Mouse (Mus musculus): ENCODE measurements around the gene Lrrc57. TPM values are rescaled to one million over a fixed set of nuclear protein-coding genes. Genes with fewer than 3 reads are reported as not detected.

Gene Lrrc57
- polyA plus RNA-seq, 1 experiment from 2014 or later = 22.9 TPM

DNA sequence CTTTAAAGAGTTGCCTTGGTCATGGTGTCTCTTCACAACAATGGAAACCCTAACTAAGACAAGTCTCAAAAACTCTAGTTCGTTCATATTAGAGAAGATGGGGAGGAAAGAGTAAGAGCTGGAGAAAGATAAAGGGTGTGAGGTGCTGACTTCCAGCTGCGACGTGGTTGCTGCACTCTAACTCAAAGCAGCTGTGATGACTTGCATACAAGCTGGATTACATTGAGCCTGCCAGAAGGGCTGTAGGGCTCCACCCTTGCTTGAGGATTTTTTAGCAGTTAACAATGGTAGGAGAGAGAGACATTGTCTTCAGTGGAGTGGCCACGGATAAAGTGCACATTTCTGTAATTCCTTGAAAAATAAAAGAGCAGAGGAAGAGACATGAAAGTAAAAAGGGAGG is 37.5 kb upstream of the Lrrc57 start:
- 63% methylated on average over 4 of the region's 4 CpGs for WGBS
- Histone ChIP-seq H3K36me3 (ENCODE audit: control insufficient read depth, insufficient read depth, low read length) (no peaks in the 10 kb centered on the region), H3K4me3 (ENCODE audit: control insufficient read depth in 1 of 2, insufficient read depth in 1 of 2, low read depth in 1 of 2, low read length in 2 of 2) (no peak overlapping the region), H3K4me2 (ENCODE audit: low read length) (no peak overlapping the region), H3K9me3 (ENCODE audit: control insufficient read depth, low read length) (no peaks in the 10 kb centered on the region), H3K27me3 (ENCODE audit: control insufficient read depth, insufficient read depth, low read length) (no peaks in the 10 kb centered on the region), H3K4me1 (ENCODE audit: control insufficient read depth in 2 of 2, insufficient read depth in 2 of 2, low read length in 2 of 2) (peaks cover 0 to 1% of the 10 kb centered on the region in 2 experiments; a peak in 1 of 4 replicates), H3K27ac (replicated peaks in 1 of 2; ENCODE audit: control insufficient read depth in 1 of 2, insufficient read depth in 1 of 2, low read depth in 2 of 2, low read length in 2 of 2) (no peak overlapping the region), H3K9ac (ENCODE audit: low read length) (no peak overlapping the region)
- no peak for ATAC-seq (ENCODE audit: insufficient number of reproducible peaks, insufficient read depth, low FRiP score, low read depth)

DNA sequence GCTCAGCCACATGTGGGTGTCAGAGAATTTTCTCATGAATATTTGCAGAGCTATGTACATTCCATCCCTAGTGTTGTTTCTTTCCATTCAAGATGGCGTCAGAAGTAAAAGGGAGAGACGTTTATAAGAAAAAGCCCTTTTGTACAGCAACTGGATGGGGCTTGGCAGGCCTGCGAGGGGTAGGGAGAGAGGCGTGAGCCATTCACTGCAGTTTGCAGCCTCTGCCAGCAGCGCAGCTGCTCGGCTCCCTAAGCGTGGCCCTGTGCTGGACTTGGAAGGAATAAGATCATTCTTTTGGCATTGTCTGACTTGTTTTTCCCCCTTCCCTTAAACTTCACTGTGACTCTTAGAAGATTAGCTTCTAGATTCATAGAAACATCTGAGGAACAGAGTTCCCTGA is 34.5 kb upstream of the Lrrc57 start:
- no peaks in the 10 kb centered on the region for H3K9me3 ChIP-seq (ENCODE audit: control insufficient read depth, low read length)
- no peaks in the 10 kb centered on the region for H3K27me3 ChIP-seq (ENCODE audit: control insufficient read depth, insufficient read depth, low read length)
- no peaks in the 10 kb centered on the region for H3K36me3 ChIP-seq (ENCODE audit: control insufficient read depth, insufficient read depth, low read length)
- 72% methylated on average over 7 of the region's 7 CpGs for WGBS
- peak overlapping the region in 1 of 2 experiments; percentile 64; a peak in 1 of 4 replicates for H3K27ac ChIP-seq (replicated peaks in 1 of 2; ENCODE audit: control insufficient read depth in 1 of 2, insufficient read depth in 1 of 2, low read depth in 2 of 2, low read length in 2 of 2)
- H3K4me3 ChIP-seq (ENCODE audit: control insufficient read depth in 1 of 2, insufficient read depth in 1 of 2, low read depth in 1 of 2, low read length in 2 of 2) = no peak overlapping the region
- H3K9ac ChIP-seq (ENCODE audit: low read length) = no peak overlapping the region
- H3K4me1 ChIP-seq (ENCODE audit: control insufficient read depth in 2 of 2, insufficient read depth in 2 of 2, low read length in 2 of 2) = no peaks in the 10 kb centered on the region
- H3K4me2 ChIP-seq (ENCODE audit: low read length) = no peak overlapping the region
- ATAC-seq (ENCODE audit: insufficient number of reproducible peaks, insufficient read depth, low FRiP score, low read depth) = no peak

GRCm38 (mm10) chr2:120640835-120641234 is 31.5 kb upstream of the Lrrc57 start:
- 85% methylated on average over 8 of the region's 8 CpGs for WGBS
- Histone ChIP-seq H3K4me3 (ENCODE audit: control insufficient read depth in 1 of 2, insufficient read depth in 1 of 2, low read depth in 1 of 2, low read length in 2 of 2) (no peak overlapping the region), H3K36me3 (ENCODE audit: control insufficient read depth, insufficient read depth, low read length) (no peaks in the 10 kb centered on the region)

GRCm38 (mm10) chr2:120631957-120632356 is 22.6 kb upstream of the Lrrc57 start:
- Histone ChIP-seq H3K4me3 (ENCODE audit: control insufficient read depth in 1 of 2, insufficient read depth in 1 of 2, low read depth in 1 of 2, low read length in 2 of 2) (no peak overlapping the region), H3K4me2 (ENCODE audit: low read length) (no peak overlapping the region), H3K9me3 (ENCODE audit: control insufficient read depth, low read length) (no peaks in the 10 kb centered on the region), H3K9ac (ENCODE audit: low read length) (no peak overlapping the region), H3K27ac (replicated peaks in 1 of 2; ENCODE audit: control insufficient read depth in 1 of 2, insufficient read depth in 1 of 2, low read depth in 2 of 2, low read length in 2 of 2) (peak overlapping the region in 1 of 2 experiments; percentile 25; a peak in 1 of 4 replicates), H3K27me3 (ENCODE audit: control insufficient read depth, insufficient read depth, low read length) (no peaks in the 10 kb centered on the region), H3K36me3 (ENCODE audit: control insufficient read depth, insufficient read depth, low read length) (peaks cover 21% of the 10 kb centered on the region), H3K4me1 (ENCODE audit: control insufficient read depth in 2 of 2, insufficient read depth in 2 of 2, low read length in 2 of 2) (peaks cover 0 to 14% of the 10 kb centered on the region in 2 experiments; a peak in 2 of 4 replicates)
- no peak for ATAC-seq (ENCODE audit: insufficient number of reproducible peaks, insufficient read depth, low FRiP score, low read depth)
- WGBS = 67% methylated on average over 4 of the region's 4 CpGs

More at GRCm38 (mm10) chr2:120640835-120641234, 31.5 kb upstream of the Lrrc57 start:
- no peaks in the 10 kb centered on the region for H3K27me3 ChIP-seq (ENCODE audit: control insufficient read depth, insufficient read depth, low read length)
- no peak overlapping the region for H3K4me2 ChIP-seq (ENCODE audit: low read length)
- no peaks in the 10 kb centered on the region for H3K9me3 ChIP-seq (ENCODE audit: control insufficient read depth, low read length)
- no peaks in the 10 kb centered on the region for H3K4me1 ChIP-seq (ENCODE audit: control insufficient read depth in 2 of 2, insufficient read depth in 2 of 2, low read length in 2 of 2)
- no peak for ATAC-seq (ENCODE audit: insufficient number of reproducible peaks, insufficient read depth, low FRiP score, low read depth)
- H3K9ac ChIP-seq (ENCODE audit: low read length) = no peak overlapping the region
- H3K27ac ChIP-seq (replicated peaks in 1 of 2; ENCODE audit: control insufficient read depth in 1 of 2, insufficient read depth in 1 of 2, low read depth in 2 of 2, low read length in 2 of 2) = no peak overlapping the region

GRCm38 (mm10) chr2:120631521-120631920 is 22.2 kb upstream of the Lrrc57 start:
- H3K9me3 ChIP-seq (ENCODE audit: control insufficient read depth, low read length) = no peaks in the 10 kb centered on the region
- H3K27ac ChIP-seq (replicated peaks in 1 of 2; ENCODE audit: control insufficient read depth in 1 of 2, insufficient read depth in 1 of 2, low read depth in 2 of 2, low read length in 2 of 2) = no peak overlapping the region
- peaks cover 0 to 14% of the 10 kb centered on the region in 2 experiments; a peak in 2 of 4 replicates for H3K4me1 ChIP-seq (ENCODE audit: control insufficient read depth in 2 of 2, insufficient read depth in 2 of 2, low read length in 2 of 2)
- no peaks in the 10 kb centered on the region for H3K27me3 ChIP-seq (ENCODE audit: control insufficient read depth, insufficient read depth, low read length)
- H3K4me3 ChIP-seq (ENCODE audit: control insufficient read depth in 1 of 2, insufficient read depth in 1 of 2, low read depth in 1 of 2, low read length in 2 of 2) = no peak overlapping the region
- no peak for ATAC-seq (ENCODE audit: insufficient number of reproducible peaks, insufficient read depth, low FRiP score, low read depth)
- H3K4me2 ChIP-seq (ENCODE audit: low read length) = no peak overlapping the region
- peaks cover 21% of the 10 kb centered on the region for H3K36me3 ChIP-seq (ENCODE audit: control insufficient read depth, insufficient read depth, low read length)
- 71% methylated on average over 2 of the region's 2 CpGs for WGBS
- no peak overlapping the region for H3K9ac ChIP-seq (ENCODE audit: low read length)

GRCm38 (mm10) chr2:120630655-120631054 is 21.3 kb upstream of the Lrrc57 start:
- Histone ChIP-seq H3K4me2 (ENCODE audit: low read length) (peak overlapping the region; percentile 74), H3K27me3 (ENCODE audit: control insufficient read depth, insufficient read depth, low read length) (no peaks in the 10 kb centered on the region), H3K36me3 (ENCODE audit: control insufficient read depth, insufficient read depth, low read length) (peaks cover 21% of the 10 kb centered on the region), H3K27ac (replicated peaks in 1 of 2; ENCODE audit: control insufficient read depth in 1 of 2, insufficient read depth in 1 of 2, low read depth in 2 of 2, low read length in 2 of 2) (no peak overlapping the region), H3K9ac (ENCODE audit: low read length) (no peak overlapping the region), H3K9me3 (ENCODE audit: control insufficient read depth, low read length) (no peaks in the 10 kb centered on the region), H3K4me1 (ENCODE audit: control insufficient read depth in 2 of 2, insufficient read depth in 2 of 2, low read length in 2 of 2) (peaks cover 0 to 14% of the 10 kb centered on the region in 2 experiments; a peak in 2 of 4 replicates), H3K4me3 (ENCODE audit: control insufficient read depth in 1 of 2, insufficient read depth in 1 of 2, low read depth in 1 of 2, low read length in 2 of 2) (no peak overlapping the region)
- no peak for ATAC-seq (ENCODE audit: insufficient number of reproducible peaks, insufficient read depth, low FRiP score, low read depth)
- WGBS = 40% methylated on average over 2 of the region's 2 CpGs

GRCm38 (mm10) chr2:120630246-120630645 is 20.9 kb upstream of the Lrrc57 start:
- WGBS = 83% methylated on average over 2 of the region's 2 CpGs
- H3K4me2 ChIP-seq (ENCODE audit: low read length) = peak overlapping the region; percentile 74

More at GRCm38 (mm10) chr2:120630246-120630645, 20.9 kb upstream of the Lrrc57 start:
- Histone ChIP-seq H3K36me3 (ENCODE audit: control insufficient read depth, insufficient read depth, low read length) (peaks cover 18% of the 10 kb centered on the region), H3K27me3 (ENCODE audit: control insufficient read depth, insufficient read depth, low read length) (no peaks in the 10 kb centered on the region), H3K9ac (ENCODE audit: low read length) (no peak overlapping the region), H3K4me1 (ENCODE audit: control insufficient read depth in 2 of 2, insufficient read depth in 2 of 2, low read length in 2 of 2) (peaks cover 0 to 14% of the 10 kb centered on the region in 2 experiments; a peak in 2 of 4 replicates), H3K9me3 (ENCODE audit: control insufficient read depth, low read length) (no peaks in the 10 kb centered on the region), H3K4me3 (ENCODE audit: control insufficient read depth in 1 of 2, insufficient read depth in 1 of 2, low read depth in 1 of 2, low read length in 2 of 2) (no peak overlapping the region), H3K27ac (replicated peaks in 1 of 2; ENCODE audit: control insufficient read depth in 1 of 2, insufficient read depth in 1 of 2, low read depth in 2 of 2, low read length in 2 of 2) (no peak overlapping the region)
- no peak for ATAC-seq (ENCODE audit: insufficient number of reproducible peaks, insufficient read depth, low FRiP score, low read depth)
